ENCODE assay signal across 12 mouse cellular contexts in genomic region chr9:42871681-42872080, GRCm38 (mm10).
DNase-seq lines count a peak whose midpoint lies in the region; ATAC-seq and TF ChIP-seq lines count a peak whose summit lies in the region.
"Had no signal": no experiment of that assay in that cellular context is flagged by ENCODE, and none has a peak within 500 bp of the region (broad histone marks: within the 10 kb centered on the region; RNA-seq: fewer than 3 reads in every experiment).

No protein-coding gene starts in this region.

- no peak overlapping the region for H3K9ac ChIP-seq in liver, embryonic 14.5 days (replicated peaks)
- no peak overlapping the region for H3K9ac ChIP-seq in liver, embryonic 11.5 days (ENCODE audit: low read depth, low read length)
- H3K9ac ChIP-seq in intestine, embryonic 16.5 days (ENCODE audit: low read depth, low read length): no peak overlapping the region
- H3K9ac ChIP-seq: intestine, embryonic 15.5 days; neural tube, embryonic 13.5 days had no signal

- no peaks in the 10 kb centered on the region for H3K27me3 ChIP-seq in liver, embryonic 14.5 days (ENCODE audit: control insufficient read depth, insufficient read depth, low read length)
- no peaks in the 10 kb centered on the region for H3K27me3 ChIP-seq in liver, embryonic 11.5 days (replicated peaks; ENCODE audit: control insufficient read depth, insufficient read depth, low read length)
- no peaks in the 10 kb centered on the region; the same call in 1 of the 2 replicates for H3K27me3 ChIP-seq in intestine, embryonic 16.5 days (replicated peaks; ENCODE audit: control insufficient read depth, insufficient read depth, low read length)
- H3K27me3 ChIP-seq: intestine, embryonic 15.5 days had no signal

- DNase-seq in liver, embryonic 14.5 days (ENCODE audit: low read depth in 3 of 3, low spot score in 3 of 3): peak in 1 of 3 experiments; percentile 10
- DNase-seq in liver, embryonic 11.5 days (ENCODE audit: low spot score): no peak
- DNase-seq in adipocyte (ENCODE audit: low spot score): peak; percentile 7
- peak; percentile 43 for DNase-seq in c-Kit-positive CD71-negative TER-119-negative erythroid progenitor cells, embryonic 14.5 days (ENCODE audit: low read depth)
- DNase-seq in lung, postnatal 10 days: peak; percentile 57
- no peak for DNase-seq in neural tube, embryonic 10.5 days (ENCODE audit: extremely low spot score, low spot score)
- no peak for DNase-seq in retina, embryonic 14.5 days (ENCODE audit: low spot score)

- no peaks in the 10 kb centered on the region for H3K9me3 ChIP-seq in liver, embryonic 14.5 days (ENCODE audit: control insufficient read depth, low read length)
- no peaks in the 10 kb centered on the region for H3K9me3 ChIP-seq in liver, embryonic 11.5 days (ENCODE audit: control insufficient read depth, low read length)
- no peaks in the 10 kb centered on the region for H3K9me3 ChIP-seq in intestine, embryonic 16.5 days (ENCODE audit: control insufficient read depth, low read length)
- H3K9me3 ChIP-seq: intestine, embryonic 15.5 days; neural tube, embryonic 13.5 days had no signal

- H3K36me3 ChIP-seq in liver, embryonic 14.5 days (replicated peaks; ENCODE audit: control insufficient read depth, insufficient read depth, low read depth): no peaks in the 10 kb centered on the region
- no peaks in the 10 kb centered on the region for H3K36me3 ChIP-seq in liver, embryonic 11.5 days (ENCODE audit: control insufficient read depth, insufficient read depth, low read length)
- H3K36me3 ChIP-seq in intestine, embryonic 16.5 days (ENCODE audit: control insufficient read depth, insufficient read depth, low read length): no peaks in the 10 kb centered on the region
- H3K36me3 ChIP-seq: intestine, embryonic 15.5 days; neural tube, embryonic 13.5 days had no signal

- TF ChIP-seq CTCF in liver, embryonic 14.5 days (IDR thresholded peaks at IDR 0.05; ENCODE audit: low read depth): peak; percentile 13; the same call in 1 of the 2 replicates

- WGBS in liver, embryonic 14.5 days (ENCODE audit: insufficient replicate concordance): 45% methylated on average over 4 of the region's 4 CpGs
- 57% methylated on average over 4 of the region's 4 CpGs for WGBS in liver, embryonic 11.5 days
- WGBS in intestine, embryonic 16.5 days: 83% methylated on average over 4 of the region's 4 CpGs

- H3K27ac ChIP-seq in liver, embryonic 14.5 days: no peak overlapping the region
- no peak overlapping the region for H3K27ac ChIP-seq in liver, embryonic 11.5 days (ENCODE audit: low read depth, low read length)
- no peak overlapping the region for H3K27ac ChIP-seq in intestine, embryonic 16.5 days (ENCODE audit: low read length)
- H3K27ac ChIP-seq: intestine, embryonic 15.5 days; left cerebral cortex, adult 2 months; neural tube, embryonic 13.5 days had no signal

- H3K4me3 ChIP-seq in liver, embryonic 14.5 days (ENCODE audit: insufficient read depth in 1 of 2, low read depth in 2 of 2, low read length in 2 of 2): no peak overlapping the region
- H3K4me3 ChIP-seq in liver, embryonic 11.5 days (ENCODE audit: low read depth, low read length): no peak overlapping the region
- no peak overlapping the region for H3K4me3 ChIP-seq in intestine, embryonic 16.5 days (ENCODE audit: low read length)
- H3K4me3 ChIP-seq: erythroblast, embryonic 14.5 days; intestine, embryonic 15.5 days; left cerebral cortex, adult 2 months; neural tube, embryonic 13.5 days had no signal

- H3K4me1 ChIP-seq in liver, embryonic 14.5 days (replicated peaks; ENCODE audit: control insufficient read depth in 2 of 2, insufficient read depth in 2 of 2, low read length in 1 of 2): no peaks in the 10 kb centered on the region
- no peaks in the 10 kb centered on the region for H3K4me1 ChIP-seq in liver, embryonic 11.5 days (replicated peaks; ENCODE audit: control insufficient read depth, insufficient read depth, low read length)
- 0 out of 2 replicates have a peak, but pooled peaks cover 3% of the 10 kb centered on the region for H3K4me1 ChIP-seq in intestine, embryonic 16.5 days (ENCODE audit: control insufficient read depth, insufficient read depth, low read length)
- H3K4me1 ChIP-seq: intestine, embryonic 15.5 days had no signal

- no peak overlapping the region for H3K4me2 ChIP-seq in liver, embryonic 14.5 days (ENCODE audit: low read depth)
- no peak overlapping the region for H3K4me2 ChIP-seq in liver, embryonic 11.5 days
- no peak overlapping the region for H3K4me2 ChIP-seq in intestine, embryonic 16.5 days (ENCODE audit: low read depth, low read length)
- H3K4me2 ChIP-seq: intestine, embryonic 15.5 days; neural tube, embryonic 13.5 days had no signal

- no peak for ATAC-seq in liver, embryonic 14.5 days (ENCODE audit: insufficient read depth)
- no peak for ATAC-seq in liver, embryonic 11.5 days (replicated peaks; ENCODE audit: low FRiP score)
- no peak for ATAC-seq in intestine, embryonic 16.5 days
- ATAC-seq: intestine, embryonic 15.5 days had no signal

- no peak for TF ChIP-seq EP300 in liver, embryonic 14.5 days (IDR thresholded peaks at IDR 0.05; ENCODE audit: low read depth)

Comparison
In these comparisons a context has a peak if more than half of its experiments do, and no peak if none do; other contexts are left out.
1. DNase-seq: peak in adipocyte (single experiment), c-Kit-positive CD71-negative TER-119-negative erythroid progenitor cells, embryonic 14.5 days (single experiment) and lung, postnatal 10 days (single experiment); none in liver, embryonic 11.5 days (single experiment), neural tube, embryonic 10.5 days (single experiment) and retina, embryonic 14.5 days (single experiment).